Mouse (Mus musculus): ENCODE results near the gene Npm3.

Npm3 gene

GRCm38 (mm10) chr19:45731658-45732057 is 17.7 kb downstream of the Npm3 start:
- DNase-seq, result no peak

GRCm38 (mm10) chr19:45730042-45730441 is 19.3 kb downstream of the Npm3 start:
- no peak for DNase-seq

- no peak for DNase-seq
Observed at GRCm38 (mm10) chr19:45727231-45727630, 22.2 kb downstream of the Npm3 start.

GRCm38 (mm10) chr19:45725677-45726277 is 23.6 kb downstream of the Npm3 start:
- DNase-seq, result no peak

GRCm38 (mm10) chr19:45722188-45722587 is 27.2 kb downstream of the Npm3 start:
- DNase-seq, result no peak

GRCm38 (mm10) chr19:45718286-45718685 is 31.1 kb downstream of the Npm3 start:
- DNase-seq, result no peak

- peak; percentile 63 for DNase-seq
Observed at GRCm38 (mm10) chr19:45717493-45718220, 31.7 kb downstream of the Npm3 start.

GRCm38 (mm10) chr19:45708704-45709103 is 40.7 kb downstream of the Npm3 start:
- no peak for DNase-seq

Data from cerebellum, adult 9-10 months (tissue).